Mouse (Mus musculus) MEL (cell line): ENCODE measurements at regions not wholly inside any gene's neighbourhood (a gene's known extent, or its start where the extent isn't known, plus 50 kb on each side); places are given as distances from the start of the nearest gene placed in this dataset.

ENCODE experiments used
- DNase-seq: peaks from one replicate; pipeline ENCODE4 v3.0.0; 2011; ENCODE audit warnings: low read depth, low spot score
- H3K27ac ChIP-seq: 2 replicates; pipeline ENCODE4 v1.5.1; 2012; ENCODE audit warnings: low read depth, mild to moderate bottlenecking, control low read depth, low read length, moderate library complexity; ENCODE audit not compliant: control insufficient read depth
- H3K27me3 ChIP-seq, 2 experiments: fragments of 150-350 bp in 1 of 2; sonication (generic) in 1 of 2; 2 replicates each; pipeline ENCODE4 v1.6.1; 2012; ENCODE audit warnings: low read length in 2 of 2, mild to moderate bottlenecking in 2 of 2, improper control_type of control experiment in 1 of 2, moderate library complexity in 1 of 2; ENCODE audit not compliant: insufficient read depth in 2 of 2, control insufficient read depth in 1 of 2
- H3K36me3 ChIP-seq, 2 experiments: 2 replicates each; pipeline ENCODE4 v1.6.1; 2012 to 2014; ENCODE audit warnings: low read length in 2 of 2, improper control_type of control experiment in 1 of 2, inconsistent platforms in 1 of 2, mild to moderate bottlenecking in 1 of 2; ENCODE audit not compliant: insufficient read depth in 2 of 2, control insufficient read depth in 1 of 2
- H3K4me1 ChIP-seq, 2 experiments: fragments of 150-350 bp in 1 of 2; sonication (generic) in 1 of 2; 2 replicates each; pipeline ENCODE4 v1.6.1; 2012; ENCODE audit warnings: low read length in 2 of 2, improper control_type of control experiment in 1 of 2, mild to moderate bottlenecking in 1 of 2; ENCODE audit not compliant: insufficient read depth in 2 of 2, control insufficient read depth in 1 of 2
- H3K4me3 ChIP-seq, 2 experiments: fragments of 150-350 bp in 1 of 2; sonication (generic) in 1 of 2; 2 replicates each; pipeline ENCODE4 v1.5.1; 2012; ENCODE audit warnings: low read depth in 2 of 2, low read length in 2 of 2, mild to moderate bottlenecking in 2 of 2, moderate library complexity in 2 of 2, control low read depth in 1 of 2, improper control_type of control experiment in 1 of 2; ENCODE audit not compliant: control insufficient read depth in 1 of 2, insufficient read depth in 1 of 2
- H3K79me2 ChIP-seq: 2 replicates; pipeline ENCODE4 v1.6.1; 2012; ENCODE audit warnings: mild to moderate bottlenecking, low read length, moderate library complexity; ENCODE audit not compliant: control insufficient read depth, poor library complexity, insufficient read depth
- H3K9ac ChIP-seq: 2 replicates; pipeline ENCODE4 v1.6.1; 2012; ENCODE audit warnings: low read depth, mild to moderate bottlenecking, control low read depth, low read length, moderate library complexity; ENCODE audit not compliant: control insufficient read depth, poor library complexity, severe bottlenecking
- H3K9me3 ChIP-seq: fragments of 150-350 bp; sonication (generic); replicated peaks from 2 replicates; pipeline ENCODE4 v1.6.1; 2012; ENCODE audit warnings: mild to moderate bottlenecking, low read length, improper control_type of control experiment, moderate library complexity; ENCODE audit not compliant: insufficient read depth
- CHD1 ChIP-seq: IDR thresholded peaks from 2 replicates; pipeline ENCODE4 v1.6.1; 2012; ENCODE audit warnings: low read depth, mild to moderate bottlenecking, inconsistent platforms, low read length, improper control_type of control experiment
- CHD2 ChIP-seq: IDR thresholded peaks from 2 replicates; pipeline ENCODE4 v1.6.1; 2011; ENCODE audit warnings: low read length, improper control_type of control experiment
- CTCF ChIP-seq, 3 experiments: IDR thresholded peaks in 2 of 3; conservative IDR thresholded peaks in 1 of 3; 2 replicates each; pipeline ENCODE4 v1.5.1; 2011 to 2012; ENCODE audit warnings: low read length in 3 of 3, low read depth in 2 of 3, mild to moderate bottlenecking in 2 of 3, improper control_type of control experiment in 1 of 3, inconsistent platforms in 1 of 3, mixed read lengths in 1 of 3, moderate library complexity in 1 of 3; ENCODE audit not compliant: control insufficient read depth in 1 of 3, insufficient read depth in 1 of 3, poor library complexity in 1 of 3, severe bottlenecking in 1 of 3
- EP300 ChIP-seq, 2 experiments: IDR thresholded peaks; 2 replicates each; pipeline ENCODE4 v1.6.1; 2011; ENCODE audit warnings: improper control_type of control experiment in 2 of 2, low read length in 2 of 2, low read depth in 1 of 2, mild to moderate bottlenecking in 1 of 2
- HCFC1 ChIP-seq: IDR thresholded peaks from 2 replicates; pipeline ENCODE4 v1.6.1; 2012; ENCODE audit warnings: low read depth, mild to moderate bottlenecking, inconsistent platforms, low read length, improper control_type of control experiment, moderate library complexity
- MAX ChIP-seq: IDR thresholded peaks from 2 replicates; pipeline ENCODE4 v1.6.1; 2011; ENCODE audit warnings: low read length, improper control_type of control experiment
- MAZ ChIP-seq: IDR thresholded peaks from 2 replicates; pipeline ENCODE4 v1.6.1; 2012; ENCODE audit warnings: low read depth, mild to moderate bottlenecking, inconsistent platforms, low read length, improper control_type of control experiment
- MYC ChIP-seq: IDR thresholded peaks from 2 replicates; pipeline ENCODE4 v1.6.1; 2011; ENCODE audit warnings: low read depth, mild to moderate bottlenecking, low read length, improper control_type of control experiment, moderate library complexity
- NRF1 ChIP-seq: IDR thresholded peaks from 2 replicates; pipeline ENCODE4 v1.6.1; 2014; ENCODE audit warnings: low read depth, mild to moderate bottlenecking, inconsistent platforms, low read length, improper control_type of control experiment, moderate library complexity; ENCODE audit not compliant: poor library complexity, insufficient read depth, severe bottlenecking
- POLR2A ChIP-seq, 2 experiments: IDR thresholded peaks; 2 replicates each; pipeline ENCODE4 v1.6.1; 2011 to 2012; ENCODE audit warnings: low read length in 2 of 2, mild to moderate bottlenecking in 2 of 2, control low read depth in 1 of 2, improper control_type of control experiment in 1 of 2, low read depth in 1 of 2, moderate library complexity in 1 of 2; ENCODE audit not compliant: control insufficient read depth in 1 of 2, insufficient read depth in 1 of 2, poor library complexity in 1 of 2
- POLR2AphosphoS2 ChIP-seq: IDR thresholded peaks from 2 replicates; pipeline ENCODE4 v1.6.1; 2011; ENCODE audit warnings: low read length, improper control_type of control experiment
- POLR2AphosphoS5 ChIP-seq: IDR thresholded peaks from 2 replicates; pipeline ENCODE4 v1.6.1; 2012; ENCODE audit warnings: low read depth, borderline replicate concordance, mild to moderate bottlenecking, inconsistent platforms, low read length, moderate library complexity, mixed read lengths
- SIN3A ChIP-seq: IDR thresholded peaks from 2 replicates; pipeline ENCODE4 v1.6.1; 2012; ENCODE audit warnings: low read length, improper control_type of control experiment, inconsistent platforms
- TAL1 ChIP-seq: IDR thresholded peaks from 2 replicates; pipeline ENCODE4 v1.6.1; 2012; ENCODE audit warnings: mild to moderate bottlenecking, inconsistent platforms, low read length, moderate library complexity, mixed read lengths
- TCF12 ChIP-seq: IDR thresholded peaks from 2 replicates; pipeline ENCODE4 v1.6.1; 2014; ENCODE audit warnings: low read depth, mild to moderate bottlenecking, inconsistent platforms, low read length, improper control_type of control experiment, moderate library complexity
- USF1 ChIP-seq: IDR thresholded peaks from 2 replicates; pipeline ENCODE4 v1.6.1; 2014; ENCODE audit warnings: low read depth, mild to moderate bottlenecking, inconsistent platforms, low read length, improper control_type of control experiment, moderate library complexity
- USF2 ChIP-seq, 2 experiments: IDR thresholded peaks; 2 replicates each; pipeline ENCODE4 v1.6.1; 2011 to 2012; ENCODE audit warnings: improper control_type of control experiment in 2 of 2, low read length in 2 of 2, borderline replicate concordance in 1 of 2, inconsistent platforms in 1 of 2, low read depth in 1 of 2, mild to moderate bottlenecking in 1 of 2; ENCODE audit not compliant: insufficient read depth in 1 of 2
- ZMIZ1 ChIP-seq: IDR thresholded peaks from 2 replicates; pipeline ENCODE4 v1.6.1; 2012; ENCODE audit warnings: low read depth, mild to moderate bottlenecking, inconsistent platforms, low read length, improper control_type of control experiment, moderate library complexity

DNA sequence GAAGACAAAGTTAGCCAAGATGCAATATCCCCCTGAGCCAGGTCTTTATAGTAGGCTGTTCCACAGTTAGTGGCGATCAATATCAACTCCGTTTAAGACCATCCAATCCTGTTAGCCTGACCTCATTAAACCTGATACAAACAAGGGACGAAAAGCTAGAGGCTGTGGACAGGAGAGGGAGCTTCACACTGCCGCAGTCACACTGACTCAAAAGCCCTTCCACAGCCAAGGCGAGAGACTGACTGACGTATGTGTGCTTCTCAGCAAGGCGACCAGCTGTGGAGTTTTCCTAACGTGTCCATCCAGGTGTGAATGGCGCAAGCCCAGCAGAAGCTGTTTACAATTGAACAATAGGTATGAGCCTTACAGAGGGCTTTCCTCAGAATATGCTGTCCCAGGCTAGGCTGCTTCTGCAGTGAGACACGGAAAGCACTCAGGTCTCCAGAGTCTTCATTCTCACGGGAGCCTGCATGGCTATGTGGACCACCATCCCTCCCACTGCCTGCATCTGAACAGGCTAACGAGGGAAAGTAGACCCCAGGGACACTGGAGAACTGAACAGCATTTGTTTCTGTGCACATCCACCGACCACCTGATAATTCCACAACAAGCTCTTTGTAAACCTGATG is 224.7 kb upstream of the Pgrmc2 start:
- H3K27ac ChIP-seq, result no peak overlapping the region

DNA sequence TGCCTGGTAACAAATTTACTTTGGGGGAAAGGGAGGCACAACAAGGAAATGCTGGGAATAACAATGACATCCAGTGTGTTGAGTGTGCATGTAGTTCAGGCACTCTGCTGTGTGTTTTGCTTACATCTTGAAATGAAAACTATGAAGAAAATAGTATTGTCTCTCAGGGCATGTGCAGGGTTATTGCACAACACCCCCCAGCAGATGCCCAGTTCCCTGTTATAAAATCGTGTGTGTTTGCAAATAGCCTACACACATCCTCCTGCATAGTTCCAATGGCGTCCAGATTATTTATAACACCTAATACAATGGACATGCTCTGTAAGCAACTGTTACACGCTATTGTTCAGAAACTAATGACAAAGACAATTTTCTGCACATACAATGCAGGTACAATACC is 220.0 kb upstream of the Pgrmc2 start:
- Histone ChIP-seq H3K27ac (no peak overlapping the region), H3K4me1 (no peaks in the 10 kb centered on the region), H3K4me3 (no peak overlapping the region), H3K79me2 (no peaks in the 10 kb centered on the region), H3K27me3 (peaks cover 0 to 3% of the 10 kb centered on the region in 2 experiments; a peak in 3 of 4 replicates), H3K9me3 (no peaks in the 10 kb centered on the region), H3K36me3 (no peaks in the 10 kb centered on the region), H3K9ac (no peak overlapping the region)
- no peak for TF ChIP-seq POLR2AphosphoS2
- no peak for TF ChIP-seq MYC
- TF ChIP-seq MAZ, result no peak
- TF ChIP-seq USF2 (IDR thresholded peaks at IDR 0.05; ENCODE audit: borderline replicate concordance in 1 of 2, insufficient read depth in 1 of 2, low read depth in 1 of 2, low read length in 2 of 2), result no peak
- TF ChIP-seq CHD1, result no peak
- TF ChIP-seq HCFC1, result no peak
- TF ChIP-seq TCF12, result no peak
- TF ChIP-seq TAL1, result no peak
- no peak for TF ChIP-seq POLR2A (IDR thresholded peaks at IDR 0.05; ENCODE audit: control insufficient read depth in 1 of 2, insufficient read depth in 1 of 2, low read depth in 1 of 2, low read length in 2 of 2, poor library complexity in 1 of 2)
- no peak for TF ChIP-seq EP300 (IDR thresholded peaks at IDR 0.05; ENCODE audit: low read depth in 1 of 2, low read length in 2 of 2)
- TF ChIP-seq MAX, result no peak
- TF ChIP-seq SIN3A, result no peak
- TF ChIP-seq CTCF (IDR thresholded peaks at IDR 0.05 in 2 of 3, conservative IDR thresholded peaks at IDR 0.05 in 1 of 3; ENCODE audit: control insufficient read depth in 1 of 3, insufficient read depth in 1 of 3, low read depth in 2 of 3, low read length in 3 of 3, poor library complexity in 1 of 3, severe bottlenecking in 1 of 3), result no peak
- no peak for DNase-seq

More for the DNA sequence above, 224.7 kb upstream of the Pgrmc2 start:
- Histone ChIP-seq H3K4me3 (no peak overlapping the region), H3K79me2 (no peaks in the 10 kb centered on the region), H3K27me3 (peaks cover 0 to 5% of the 10 kb centered on the region in 2 experiments; a peak in 3 of 4 replicates), H3K9ac (no peak overlapping the region), H3K36me3 (no peaks in the 10 kb centered on the region), H3K4me1 (no peaks in the 10 kb centered on the region), H3K9me3 (no peaks in the 10 kb centered on the region)
- DNase-seq, result no peak
- no peak for TF ChIP-seq USF1
- no peak for TF ChIP-seq MYC
- no peak for TF ChIP-seq CHD2
- no peak for TF ChIP-seq ZMIZ1
- no peak for TF ChIP-seq CHD1
- TF ChIP-seq NRF1, result no peak
- no peak for TF ChIP-seq POLR2AphosphoS5
